Mouse (Mus musculus) limb, embryonic 13.5 days (tissue): Measurements from ENCODE around the gene Syne2. TPM values are rescaled to one million over a fixed set of nuclear protein-coding genes. Genes with fewer than 3 reads are reported as not detected.
A peak's percentile ranks its signal among the peaks of the same experiment; 100 is the strongest.

Source experiments
- ATAC-seq: fragments of 200-750 bp; cut with Nextera tagmentation; 2 replicates; pipeline ENCODE4 v1.8.0; 2017; ENCODE audit warnings: low read depth, moderate number of reproducible peaks, moderate TSS enrichment; ENCODE audit not compliant: low FRiP score
- H3K27ac ChIP-seq: fragments of 300-500 bp; sonication (generic); 2 replicates; pipeline ENCODE4 v1.5.1; 2015; ENCODE audit warnings: inconsistent platforms, mild to moderate bottlenecking, moderate library complexity
- H3K27me3 ChIP-seq: fragments of 300-500 bp; sonication (generic); 2 replicates; pipeline ENCODE4 v1.6.1; 2015; ENCODE audit warnings: mild to moderate bottlenecking, inconsistent platforms
- H3K36me3 ChIP-seq: fragments of 300-500 bp; sonication (generic); 2 replicates; pipeline ENCODE4 v1.6.1; 2015; ENCODE audit warnings: inconsistent platforms, mild to moderate bottlenecking, moderate library complexity
- H3K4me1 ChIP-seq: fragments of 300-500 bp; sonication (generic); 2 replicates; pipeline ENCODE4 v1.6.1; 2015; ENCODE audit warnings: inconsistent platforms
- H3K4me2 ChIP-seq: fragments of 300-500 bp; sonication (generic); replicated peaks from 2 replicates; pipeline ENCODE4 v1.6.1; 2015; ENCODE audit warnings: inconsistent platforms, mild to moderate bottlenecking, moderate library complexity
- H3K4me3 ChIP-seq: fragments of 300-500 bp; sonication (generic); 2 replicates; pipeline ENCODE4 v1.5.1; 2015; ENCODE audit warnings: moderate library complexity, mild to moderate bottlenecking, inconsistent platforms
- H3K9ac ChIP-seq: fragments of 300-500 bp; sonication (generic); 2 replicates; pipeline ENCODE4 v1.6.1; 2015; ENCODE audit warnings: mild to moderate bottlenecking, inconsistent platforms
- H3K9me3 ChIP-seq: fragments of 300-500 bp; sonication (generic); 2 replicates; pipeline ENCODE4 v1.6.1; 2016; ENCODE audit warnings: inconsistent platforms
- WGBS: fragments of 180-500 bp; shearing (Covaris S2); methylation state at CpG from one replicate; pipeline ENCODE4 v1.1.7; 2015; 5-methylcytosine and 5-hydroxymethylcytosine counted together
- polyA plus RNA-seq: library from polyadenylated mRNA; unstranded; fragments of >200 nt; fragmentation: Nextera tagmentation; extraction: Ambion mirVana; gene quantifications from 2 replicates; pipeline ENCODE4 v1.2.1, GENCODE M21; 2015

Gene Syne2
- polyA plus RNA-seq, 1 experiment from 2014 or later: 71.4 TPM

DNA sequence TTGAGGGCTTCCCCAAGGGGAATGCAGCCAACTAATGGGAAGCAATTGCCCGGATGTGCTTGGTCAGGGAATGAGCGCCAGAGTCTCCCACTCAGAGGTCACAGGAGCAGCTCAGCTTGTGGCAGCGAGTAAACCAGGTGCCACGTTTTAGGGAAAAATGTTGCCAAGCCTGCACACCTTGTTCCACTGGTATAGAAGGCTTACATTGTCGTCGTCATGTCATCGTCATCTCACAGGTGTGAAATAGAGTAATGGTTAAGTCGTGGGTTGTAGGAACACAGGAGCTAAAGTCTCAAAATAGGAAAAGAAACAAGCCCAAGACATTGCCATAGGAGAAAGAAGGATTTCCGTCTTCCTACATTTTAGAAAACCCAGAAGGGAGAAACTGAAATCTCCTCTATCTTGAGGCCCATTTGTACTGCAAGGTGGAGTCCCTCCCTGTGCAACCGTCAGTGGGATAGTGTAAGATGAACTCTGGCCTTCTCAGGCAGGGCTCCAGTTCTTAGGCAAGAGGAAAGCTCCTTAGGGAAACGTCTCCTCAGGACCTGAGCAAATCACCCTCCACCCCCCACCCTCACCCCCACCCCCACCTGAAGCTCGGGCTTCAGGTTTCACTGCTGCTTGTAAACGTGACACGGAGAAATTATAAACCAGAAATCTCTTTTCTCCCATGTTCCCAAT is 263.1 kb downstream of the Syne2 start:
- Histone ChIP-seq H3K4me3 (peak overlapping the region; percentile 39), H3K9ac (peak overlapping the region; percentile 53), H3K27me3 (no peaks in the 10 kb centered on the region), H3K27ac (no peak overlapping the region; the same call in 1 of the 2 replicates), H3K36me3 (peaks cover 41% of the 10 kb centered on the region), H3K9me3 (no peaks in the 10 kb centered on the region), H3K4me1 (peaks cover 31% of the 10 kb centered on the region), H3K4me2 (peak overlapping the region; percentile 69)
- 20% methylated on average over 14 of the region's 14 CpGs for WGBS
- no peak for ATAC-seq

DNA sequence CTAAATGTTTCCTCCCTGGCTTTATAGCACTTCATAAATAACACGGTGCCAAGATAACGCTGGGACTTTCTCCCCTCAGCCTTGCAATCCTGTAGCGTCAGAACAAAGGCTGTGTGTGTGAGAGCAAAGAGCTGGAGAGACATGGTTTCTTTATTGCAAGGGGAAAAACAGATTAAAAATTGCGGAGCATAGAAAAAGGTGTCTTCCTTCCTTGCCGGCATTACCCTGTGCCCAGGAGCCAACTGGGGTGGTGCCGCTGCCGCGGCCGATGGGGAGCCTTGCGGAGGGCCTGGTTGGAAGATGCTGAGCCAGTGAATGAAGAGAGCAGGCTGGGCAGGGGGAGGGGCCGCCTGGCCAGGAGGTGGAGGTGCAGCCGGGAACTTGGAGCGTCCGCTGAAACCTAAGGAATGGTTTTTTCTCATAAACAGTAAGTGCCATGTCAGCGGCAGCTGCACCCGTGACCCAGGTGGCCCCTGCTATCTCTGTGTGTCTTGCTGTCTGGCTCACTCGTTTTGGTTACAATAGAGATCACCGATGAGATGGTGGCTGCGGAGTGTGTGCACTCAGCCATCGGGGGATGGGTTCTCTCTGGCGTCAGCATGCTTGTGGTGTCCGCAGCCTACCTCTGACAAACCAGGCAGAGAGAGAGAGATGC is 263.8 kb downstream of the Syne2 start:
- H3K4me3 ChIP-seq: peak overlapping the region; percentile 39
- H3K27ac ChIP-seq: no peak overlapping the region; the same call in 1 of the 2 replicates
- peak; percentile 82 for ATAC-seq
- peaks cover 37% of the 10 kb centered on the region for H3K36me3 ChIP-seq
- peak overlapping the region; percentile 69 for H3K4me2 ChIP-seq
- no peaks in the 10 kb centered on the region for H3K9me3 ChIP-seq
- H3K27me3 ChIP-seq: no peaks in the 10 kb centered on the region
- WGBS: 5% methylated on average over 22 of the region's 22 CpGs
- peaks cover 37% of the 10 kb centered on the region for H3K4me1 ChIP-seq
- H3K9ac ChIP-seq: peak overlapping the region; percentile 53

DNA sequence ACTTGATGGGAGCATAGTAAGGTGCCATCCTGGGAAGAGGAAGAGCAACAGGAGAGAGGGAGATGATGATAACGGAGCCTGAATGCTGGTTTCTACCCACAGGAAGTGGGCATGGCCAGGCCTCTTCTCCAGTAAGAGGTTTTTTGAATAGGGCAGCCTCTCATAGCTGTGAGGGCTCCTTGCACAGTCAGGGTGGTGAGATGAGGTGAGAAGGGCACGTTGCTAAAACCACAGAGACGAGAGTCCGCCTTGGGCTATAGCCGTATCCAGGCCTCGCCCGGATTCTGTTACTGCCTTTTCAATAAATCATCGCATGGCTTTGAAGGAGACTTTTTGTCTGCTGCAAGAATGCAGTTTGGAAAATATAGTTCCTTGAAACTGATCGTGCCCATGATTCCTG is 267.1 kb downstream of the Syne2 start:
- H3K9ac ChIP-seq: no peak overlapping the region
- 51% methylated on average over 9 of the region's 9 CpGs for WGBS
- peaks cover 37% of the 10 kb centered on the region for H3K36me3 ChIP-seq
- H3K27ac ChIP-seq: no peak overlapping the region
- H3K4me2 ChIP-seq: no peak overlapping the region
- H3K4me3 ChIP-seq: no peak overlapping the region
- no peak for ATAC-seq
- H3K9me3 ChIP-seq: no peaks in the 10 kb centered on the region
- H3K4me1 ChIP-seq: peaks cover 38% of the 10 kb centered on the region
- no peaks in the 10 kb centered on the region for H3K27me3 ChIP-seq

- WGBS: 67% methylated on average over 15 of the region's 15 CpGs
- no peak overlapping the region for H3K4me2 ChIP-seq
- no peak overlapping the region for H3K27ac ChIP-seq
- no peak overlapping the region for H3K9ac ChIP-seq
- peaks cover 48% of the 10 kb centered on the region for H3K36me3 ChIP-seq
- H3K27me3 ChIP-seq: no peaks in the 10 kb centered on the region
- H3K4me1 ChIP-seq: peaks cover 27% of the 10 kb centered on the region
- no peaks in the 10 kb centered on the region for H3K9me3 ChIP-seq
- no peak for ATAC-seq
- no peak overlapping the region for H3K4me3 ChIP-seq
Measured at GRCm38 (mm10) chr12:76085956-76086905, 268.3 kb downstream of the Syne2 start.

DNA sequence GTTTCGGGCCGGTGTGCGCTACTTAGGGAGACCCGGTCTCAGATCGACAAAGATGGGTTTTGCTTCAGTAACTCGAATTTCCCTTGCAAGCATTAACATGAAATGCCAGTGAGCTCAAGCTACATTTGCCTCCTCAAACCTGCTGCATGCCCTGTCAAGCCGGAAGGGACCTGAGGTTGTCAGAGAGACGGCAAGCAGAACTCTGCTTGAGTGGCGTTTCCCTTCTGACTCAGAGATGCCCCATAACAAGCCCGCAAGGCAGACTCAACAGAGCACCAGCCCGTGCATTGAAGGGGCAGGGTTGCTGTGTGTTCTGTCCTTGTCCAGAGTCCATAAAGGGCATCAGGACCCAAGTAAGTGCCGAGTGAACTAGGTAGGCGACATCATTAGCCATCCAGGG is 269.1 kb downstream of the Syne2 start:
- H3K4me2 ChIP-seq: no peak overlapping the region
- no peak for ATAC-seq
- H3K9ac ChIP-seq: no peak overlapping the region
- WGBS: 78% methylated on average over 13 of the region's 13 CpGs
- H3K4me1 ChIP-seq: peaks cover 20% of the 10 kb centered on the region
- H3K36me3 ChIP-seq: peaks cover 50% of the 10 kb centered on the region
- H3K27me3 ChIP-seq: no peaks in the 10 kb centered on the region
- H3K4me3 ChIP-seq: no peak overlapping the region
- no peaks in the 10 kb centered on the region for H3K9me3 ChIP-seq
- H3K27ac ChIP-seq: no peak overlapping the region

- no peak overlapping the region for H3K27ac ChIP-seq
- no peak for ATAC-seq
- no peaks in the 10 kb centered on the region for H3K27me3 ChIP-seq
- H3K9ac ChIP-seq: no peak overlapping the region
- WGBS: 90% methylated on average over 11 of the region's 11 CpGs
- no peak overlapping the region for H3K4me2 ChIP-seq
- no peaks in the 10 kb centered on the region for H3K9me3 ChIP-seq
- no peak overlapping the region for H3K4me3 ChIP-seq
- peaks cover 10% of the 10 kb centered on the region for H3K4me1 ChIP-seq
- H3K36me3 ChIP-seq: peaks cover 74% of the 10 kb centered on the region
Measured at GRCm38 (mm10) chr12:76092789-76093466, 275.0 kb downstream of the Syne2 start.

DNA sequence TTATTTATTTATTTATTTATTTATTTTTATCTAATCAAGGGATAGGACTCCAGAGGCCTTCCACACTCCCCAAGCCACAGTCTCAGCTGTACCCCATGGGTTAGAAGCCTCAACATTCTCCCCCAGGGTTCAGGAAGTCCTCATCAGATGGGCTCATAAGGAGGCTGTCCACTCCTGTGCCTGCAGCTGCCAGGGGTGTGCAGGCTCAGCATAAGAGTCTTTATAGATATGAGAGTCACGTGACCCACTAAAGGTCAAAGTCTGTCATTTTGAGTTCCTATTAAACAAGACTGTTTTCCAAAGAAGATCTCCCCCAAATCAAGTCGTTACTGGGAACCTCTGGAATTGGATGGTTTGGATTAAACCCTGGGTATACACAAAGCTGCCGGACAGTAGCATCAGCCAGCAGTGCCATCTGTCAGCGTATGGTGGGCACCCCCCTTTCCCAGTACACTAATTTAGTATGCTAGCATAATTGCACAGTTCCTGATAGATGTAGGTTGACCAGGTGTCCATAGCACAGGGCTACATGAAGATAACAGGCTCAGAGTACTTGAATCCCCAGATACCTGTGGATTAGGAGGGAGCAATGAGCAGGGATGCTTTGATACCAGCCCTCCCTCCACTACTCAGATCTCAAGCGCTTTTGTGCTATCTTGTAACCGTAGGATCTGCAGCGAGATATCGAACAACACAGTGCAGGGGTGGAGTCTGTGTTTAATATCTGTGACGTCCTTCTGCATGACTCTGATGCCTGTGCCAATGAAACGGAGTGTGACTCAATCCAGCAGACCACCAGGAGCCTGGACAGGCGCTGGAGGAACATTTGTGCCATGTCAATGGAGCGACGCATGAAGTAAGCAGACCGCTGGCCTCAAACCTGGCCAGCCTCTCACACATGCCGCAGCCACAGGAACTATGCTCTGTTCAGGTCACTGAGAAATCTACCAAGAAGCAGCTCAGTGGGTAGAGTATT is 276.0 kb downstream of the Syne2 start:
- Histone ChIP-seq H3K36me3 (peaks cover 79% of the 10 kb centered on the region), H3K4me3 (no peak overlapping the region), H3K27ac (0 out of 2 replicates have a peak overlapping the region, but pooled peaks have one; percentile 10), H3K9ac (no peak overlapping the region), H3K4me1 (peaks cover 10% of the 10 kb centered on the region), H3K4me2 (no peak overlapping the region), H3K27me3 (no peaks in the 10 kb centered on the region), H3K9me3 (no peaks in the 10 kb centered on the region)
- 94% methylated on average over 15 of the region's 15 CpGs for WGBS
- no peak for ATAC-seq

GRCm38 (mm10) chr12:76095117-76096035 is 277.4 kb downstream of the Syne2 start:
- H3K9me3 ChIP-seq: no peaks in the 10 kb centered on the region
- no peak; the same call in 1 of the 2 replicates for ATAC-seq
- H3K4me2 ChIP-seq: no peak overlapping the region
- peak overlapping the region; percentile 2; the same call in 1 of the 2 replicates for H3K9ac ChIP-seq
- H3K27me3 ChIP-seq: no peaks in the 10 kb centered on the region
- peaks cover 10% of the 10 kb centered on the region for H3K4me1 ChIP-seq
- no peak overlapping the region for H3K4me3 ChIP-seq
- peaks cover 82% of the 10 kb centered on the region for H3K36me3 ChIP-seq
- H3K27ac ChIP-seq: no peak overlapping the region; the same call in 1 of the 2 replicates
- WGBS: 46% methylated on average over 30 of the region's 30 CpGs

DNA sequence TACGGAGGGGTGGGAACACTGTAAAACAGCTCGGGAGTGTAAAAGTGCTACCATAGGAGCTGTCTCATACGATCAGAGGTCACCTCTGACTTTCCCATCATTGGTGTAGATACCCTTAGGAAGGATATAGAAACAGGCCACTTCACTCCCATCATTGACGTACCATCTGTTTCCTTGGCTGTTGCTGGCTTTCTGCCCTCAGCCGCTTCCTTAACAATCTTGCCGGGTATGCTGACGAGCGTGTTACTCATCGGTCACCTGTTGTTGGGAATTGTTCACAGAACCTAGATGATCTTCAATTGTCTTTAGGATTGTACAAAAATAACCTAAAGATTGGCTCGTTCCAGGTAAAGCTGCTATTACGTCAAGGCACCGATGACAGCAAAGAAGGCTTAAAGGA is 284.7 kb downstream of the Syne2 start:
- Histone ChIP-seq H3K27ac (no peak overlapping the region), H3K27me3 (no peaks in the 10 kb centered on the region), H3K4me1 (no peaks in the 10 kb centered on the region), H3K36me3 (peaks cover 96% of the 10 kb centered on the region), H3K4me3 (no peak overlapping the region), H3K9me3 (no peaks in the 10 kb centered on the region), H3K9ac (no peak overlapping the region), H3K4me2 (no peak overlapping the region)
- ATAC-seq: no peak
- WGBS: 93% methylated on average over 12 of the region's 12 CpGs
